Mouse (Mus musculus) right cerebral cortex, postnatal 4 days (tissue): Measurements from ENCODE around the gene Arhgap18.
A peak's percentile ranks its signal among the peaks of the same experiment; 100 is the strongest.

ENCODE experiments used
- DNase-seq: peaks from one replicate; pipeline ENCODE4 v3.0.0-alpha.2; 2022

The Arhgap18 gene

GRCm38 (mm10) chr10:26780581-26780980, 27.4 kb downstream of the Arhgap18 start:
- DNase-seq = no peak

- DNase-seq = no peak
Measured at GRCm38 (mm10) chr10:26789680-26790079, 36.5 kb downstream of the Arhgap18 start.

GRCm38 (mm10) chr10:26791810-26792209, 38.6 kb downstream of the Arhgap18 start:
- no peak for DNase-seq

GRCm38 (mm10) chr10:26793013-26793412, 39.8 kb downstream of the Arhgap18 start:
- DNase-seq = no peak

- no peak for DNase-seq
Measured at GRCm38 (mm10) chr10:26796432-26797286, 43.4 kb downstream of the Arhgap18 start.

- DNase-seq = no peak
Measured at GRCm38 (mm10) chr10:26797287-26797672, 44.1 kb downstream of the Arhgap18 start.

GRCm38 (mm10) chr10:26798752-26799411, 45.7 kb downstream of the Arhgap18 start:
- no peak for DNase-seq

GRCm38 (mm10) chr10:26799562-26800051, 46.4 kb downstream of the Arhgap18 start:
- DNase-seq = no peak

GRCm38 (mm10) chr10:26804351-26804983, 51.2 kb downstream of the Arhgap18 start:
- DNase-seq = no peak

- no peak for DNase-seq
Measured at GRCm38 (mm10) chr10:26805007-26805406, 51.8 kb downstream of the Arhgap18 start.

- DNase-seq = no peak
Measured at GRCm38 (mm10) chr10:26806092-26806491, 52.9 kb downstream of the Arhgap18 start.

- no peak for DNase-seq
Measured at GRCm38 (mm10) chr10:26810059-26810458, 56.8 kb downstream of the Arhgap18 start.

GRCm38 (mm10) chr10:26810810-26811209, 57.6 kb downstream of the Arhgap18 start:
- no peak for DNase-seq

- DNase-seq = no peak
Measured at GRCm38 (mm10) chr10:26811342-26811741, 58.1 kb downstream of the Arhgap18 start.

- no peak for DNase-seq
Measured at GRCm38 (mm10) chr10:26815646-26816045, 62.4 kb downstream of the Arhgap18 start.

- DNase-seq = no peak
Measured at GRCm38 (mm10) chr10:26820326-26820725, 67.1 kb downstream of the Arhgap18 start.

GRCm38 (mm10) chr10:26820936-26821335, 67.7 kb downstream of the Arhgap18 start:
- no peak for DNase-seq

GRCm38 (mm10) chr10:26823997-26824396, 70.8 kb downstream of the Arhgap18 start:
- DNase-seq = no peak

- peak; percentile 52 for DNase-seq
Measured at GRCm38 (mm10) chr10:26825246-26825889, 72.1 kb downstream of the Arhgap18 start.

GRCm38 (mm10) chr10:26827315-26827714, 74.1 kb downstream of the Arhgap18 start:
- no peak for DNase-seq

- DNase-seq = no peak
Measured at GRCm38 (mm10) chr10:26828412-26829137, 75.4 kb downstream of the Arhgap18 start.

- DNase-seq = no peak
Measured at GRCm38 (mm10) chr10:26832068-26832467, 78.8 kb downstream of the Arhgap18 start.
